Comparison of ENCODE assay signal across 27 mouse cellular contexts in genomic region chr2:3889381-3889780, GRCm38 (mm10).
"Had no signal": no experiment of that assay in that cellular context is flagged by ENCODE, and none has a peak within 500 bp of the region (broad histone marks: within the 10 kb centered on the region; RNA-seq: fewer than 3 reads in every experiment).

No protein-coding gene starts in this region.

- H3K27me3 ChIP-seq: embryonic facial prominence, embryonic 12.5 days; embryonic facial prominence, embryonic 13.5 days; embryonic facial prominence, embryonic 15.5 days had no signal

- H3K4me3 ChIP-seq: embryonic facial prominence, embryonic 10.5 days; embryonic facial prominence, embryonic 12.5 days; embryonic facial prominence, embryonic 13.5 days; embryonic facial prominence, embryonic 15.5 days; erythroblast, embryonic 14.5 days; forebrain, embryonic 10.5 days; forebrain, embryonic 12.5 days; forebrain, embryonic 13.5 days; gastrocnemius, adult 2 months; heart, adult 2 months; heart, embryonic 10.5 days had no signal

- H3K27ac ChIP-seq: embryonic facial prominence, embryonic 10.5 days; embryonic facial prominence, embryonic 12.5 days; embryonic facial prominence, embryonic 13.5 days; embryonic facial prominence, embryonic 15.5 days; forebrain, embryonic 12.5 days; forebrain, embryonic 13.5 days; gastrocnemius, adult 2 months; heart, adult 2 months; heart, embryonic 10.5 days had no signal

- H3K4me1 ChIP-seq: embryonic facial prominence, embryonic 12.5 days; embryonic facial prominence, embryonic 13.5 days; embryonic facial prominence, embryonic 15.5 days; heart, embryonic 10.5 days had no signal

- H3K4me2 ChIP-seq: embryonic facial prominence, embryonic 12.5 days; embryonic facial prominence, embryonic 13.5 days; embryonic facial prominence, embryonic 15.5 days; forebrain, embryonic 12.5 days; forebrain, embryonic 13.5 days had no signal

- ATAC-seq: forebrain, embryonic 13.5 days; forebrain, embryonic 16.5 days had no signal

- DNase-seq: cerebellum, adult 2 months; cerebellum, adult 8-10 months; cerebellum, adult 9-10 months; cerebellum, adult 9-11 months; cerebellum, postnatal 10 days; cerebellum, postnatal 14 days; cerebellum, postnatal 25 days; cerebellum, postnatal 36 days; embryo, embryonic 11 days; gastrocnemius, adult 2 months; gastrocnemius, postnatal 10 days; gastrocnemius, postnatal 14 days; gastrocnemius, postnatal 25 days; gastrocnemius, postnatal 36 days; heart, adult 11 months; heart, adult 18-20 months; heart, adult 2 months had no signal

- H3K9me3 ChIP-seq: embryonic facial prominence, embryonic 10.5 days; embryonic facial prominence, embryonic 12.5 days; embryonic facial prominence, embryonic 13.5 days; embryonic facial prominence, embryonic 15.5 days; forebrain, embryonic 10.5 days; forebrain, embryonic 12.5 days; forebrain, embryonic 13.5 days; heart, embryonic 10.5 days had no signal

- H3K36me3 ChIP-seq: embryonic facial prominence, embryonic 10.5 days; embryonic facial prominence, embryonic 12.5 days; embryonic facial prominence, embryonic 13.5 days; embryonic facial prominence, embryonic 15.5 days; forebrain, embryonic 10.5 days; forebrain, embryonic 12.5 days; heart, embryonic 10.5 days had no signal

- H3K9ac ChIP-seq: embryonic facial prominence, embryonic 12.5 days; embryonic facial prominence, embryonic 13.5 days; embryonic facial prominence, embryonic 15.5 days; forebrain, embryonic 12.5 days; forebrain, embryonic 13.5 days had no signal
